Mouse (Mus musculus) cerebellum, adult 2 months (tissue): ENCODE data around the gene Actbl2.

Experiments used
- CTCF ChIP-seq: fragments of 200-500 bp; IDR thresholded peaks from 2 replicates; pipeline ENCODE4 v1.5.1; 2011; ENCODE audit warnings: low read depth, mild to moderate bottlenecking, control low read depth, low read length, moderate library complexity, borderline replicate concordance; ENCODE audit not compliant: insufficient read depth
- POLR2A ChIP-seq: fragments of 200-500 bp; IDR thresholded peaks from 2 replicates; pipeline ENCODE4 v1.6.1; 2011; ENCODE audit warnings: low read length, control low read depth, borderline replicate concordance; ENCODE audit not compliant: insufficient read depth

GRCm38 (mm10) chr13:111228768-111229167 is 26.0 kb upstream of the Actbl2 start:
- TF ChIP-seq CTCF, result no peak
- TF ChIP-seq POLR2A, result no peak
